ENCODE assay signal across 8 mouse cellular contexts in the genomic region with DNA sequence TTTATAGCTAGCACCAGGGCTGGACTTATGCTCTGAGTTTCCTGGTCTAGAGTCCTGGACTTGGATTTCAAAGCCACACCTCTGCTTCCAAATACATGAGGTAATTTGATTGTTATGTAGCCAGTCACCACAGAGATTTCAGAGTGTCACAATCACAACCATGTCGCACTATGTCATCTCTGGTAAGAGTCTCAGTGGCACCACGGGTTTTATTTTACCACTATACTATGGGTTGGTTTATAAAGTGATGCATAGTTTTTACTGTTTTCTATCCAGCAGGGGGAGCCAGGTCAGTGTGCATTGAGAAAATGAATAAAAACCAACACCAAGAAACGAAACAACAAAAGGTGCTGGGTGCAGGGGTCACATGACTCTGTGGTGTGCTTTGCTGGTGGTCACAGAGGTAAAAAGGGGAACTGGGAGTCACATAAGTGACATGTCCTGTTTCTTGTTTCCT. TPM values are rescaled to one million over a fixed set of nuclear protein-coding genes. Genes with fewer than 3 reads are reported as not detected.
A peak's percentile ranks its signal among the peaks of the same experiment; 100 is the strongest.
DNase-seq lines count a peak whose midpoint lies in the region; ATAC-seq and TF ChIP-seq lines count a peak whose summit lies in the region.

No protein-coding gene starts in this region.

- 0 out of 2 replicates have a peak, but pooled peaks cover 9% of the 10 kb centered on the region for H3K4me1 ChIP-seq in heart, postnatal 0 days (ENCODE audit: control insufficient read depth, insufficient read depth)

- H3K4me3 ChIP-seq in heart, postnatal 0 days (ENCODE audit: low read depth, low read length): no peak overlapping the region
- H3K4me3 ChIP-seq in C2C12 (ENCODE audit: insufficient read depth, poor library complexity, severe bottlenecking): no peak overlapping the region

- 24% methylated on average over 3 of the region's 3 CpGs for WGBS in heart, postnatal 0 days

- H3K9me3 ChIP-seq in heart, postnatal 0 days (replicated peaks; ENCODE audit: control insufficient read depth, low read length): no peaks in the 10 kb centered on the region

- no peaks in the 10 kb centered on the region for H3K27me3 ChIP-seq in heart, postnatal 0 days (ENCODE audit: control insufficient read depth, insufficient read depth, low read length)
- H3K27me3 ChIP-seq in C2C12 (ENCODE audit: control insufficient read depth, insufficient read depth, insufficient read length): no peaks in the 10 kb centered on the region

- no peaks in the 10 kb centered on the region for H3K79me2 ChIP-seq in C2C12 (ENCODE audit: control insufficient read depth, insufficient read depth)

- no peak overlapping the region for H3K27ac ChIP-seq in heart, postnatal 0 days (ENCODE audit: low read depth)

- no peak overlapping the region for H3K4me2 ChIP-seq in heart, postnatal 0 days (ENCODE audit: low read depth, low read length)

- H3K79me3 ChIP-seq in C2C12 (ENCODE audit: low read depth): no peaks in the 10 kb centered on the region

- intact Hi-C loops in heart, postnatal 25 days (cut with DNase I): loop anchor here (1.0 to 5.0 kb wide), 2 partner anchors 43 to 149 kb away; a partner anchor contains a TSS

- no peaks in the 10 kb centered on the region for H3K36me3 ChIP-seq in heart, postnatal 0 days (replicated peaks; ENCODE audit: control insufficient read depth, insufficient read depth, low read length)
- no peaks in the 10 kb centered on the region for H3K36me3 ChIP-seq in C2C12 (ENCODE audit: control insufficient read depth, insufficient read depth)

- TF ChIP-seq EP300 in heart, postnatal 0 days (IDR thresholded peaks at IDR 0.05; ENCODE audit: low read depth): no peak

- H3ac ChIP-seq in C2C12 (ENCODE audit: control insufficient read depth, insufficient read length, low read depth): no peak overlapping the region

- TF ChIP-seq CTCF in heart, postnatal 0 days (IDR thresholded peaks at IDR 0.05; ENCODE audit: low read depth): peak; percentile 72
- no peak for TF ChIP-seq CTCF in C2C12 (IDR thresholded peaks at IDR 0.05; ENCODE audit: control insufficient read depth, insufficient read depth, insufficient read length)

- peak; percentile 62 for DNase-seq in heart, postnatal 0 days (ENCODE audit: low spot score)
- DNase-seq in heart, postnatal 25 days (ENCODE audit: low spot score): no peak
- DNase-seq in brain, adult 2 months (ENCODE audit: low read depth, low spot score): peak; percentile 48
- DNase-seq in kidney, postnatal 10 days: peak; percentile 19
- peak; percentile 72 for DNase-seq in naive thymus-derived CD4-positive, alpha-beta T cell, adult 2 months (ENCODE audit: low read depth)
- DNase-seq in urinary bladder, postnatal 14 days (ENCODE audit: low spot score): no peak

- no peak overlapping the region for H3K9ac ChIP-seq in heart, postnatal 0 days (replicated peaks; ENCODE audit: low read depth, low read length)

- ATAC-seq in heart, postnatal 0 days (ENCODE audit: insufficient read depth, low read depth): peak; percentile 55
- no peak for ATAC-seq in erythroblast, adult 5-6 weeks (replicated peaks; ENCODE audit: low FRiP score, poor library complexity, severe bottlenecking)

TF ChIP-seq in C2C12, 6 proteins besides CTCF, POLR2A, EP300 and RAD21:
- TF ChIP-seq MYOD1 (IDR thresholded peaks at IDR 0.05; ENCODE audit: control insufficient read depth, insufficient read length, low read depth): no peak
- TF ChIP-seq USF1 (IDR thresholded peaks at IDR 0.05; ENCODE audit: low read depth): peak; percentile 83
- peak; percentile 34 for TF ChIP-seq CEBPB (IDR thresholded peaks at IDR 0.05; ENCODE audit: low read depth)
TF ChIP-seq in C2C12: peak in this region for 2.

RNA-seq across cellular contexts. Expression of a gene that starts 15.8 kb away (rescaled TPM):
- total RNA-seq in heart, postnatal 0 days (2014; rRNA removed; ENCODE audit: low replicate concordance): 27.1 and 30.9 TPM in 2 replicates
- polyA plus RNA-seq in heart, postnatal 0 days (2015; fragmentation: Nextera tagmentation; extraction: Ambion mirVana): 7.1 and 7.6 TPM in 2 replicates
- 10 to 100 TPM; 15.6 to 18.5 TPM for total RNA-seq in heart, postnatal 25 days (2021)
- 4.1 TPM for polyA plus RNA-seq in C2C12 (2012; fragmentation: generic; extraction: Trizol)
- total RNA-seq in erythroblast, adult 5-6 weeks (2015; ENCODE audit: low replicate concordance): 13.0 and 16.5 TPM in 2 replicates
- 5.4 and 6.1 TPM in 2 replicates for total RNA-seq in erythroblast, adult 5-6 weeks (2017; ENCODE audit: low replicate concordance)

RNA-seq across cellular contexts. Expression of a gene that starts 45.2 kb away (rescaled TPM):
- 4.1 and 7.6 TPM in 2 replicates for total RNA-seq in heart, postnatal 0 days (2014; rRNA removed; ENCODE audit: low replicate concordance)
- polyA plus RNA-seq in heart, postnatal 0 days (2015; fragmentation: Nextera tagmentation; extraction: Ambion mirVana): 7.4 and 8.0 TPM in 2 replicates
- 1 to 10 TPM; 8.1 to 8.9 TPM for total RNA-seq in heart, postnatal 25 days (2021)
- 5.0 TPM for polyA plus RNA-seq in C2C12 (2012; fragmentation: generic; extraction: Trizol)
- 11.9 and 19.0 TPM in 2 replicates for total RNA-seq in erythroblast, adult 5-6 weeks (2015; ENCODE audit: low replicate concordance)
- total RNA-seq in erythroblast, adult 5-6 weeks (2017; ENCODE audit: low replicate concordance): 26.5 and 28.2 TPM in 2 replicates

Comparison
In these comparisons a context has a peak if more than half of its experiments do, and no peak if none do; other contexts are left out.
1. DNase-seq: peak in heart, postnatal 0 days (single experiment), brain, adult 2 months (single experiment), kidney, postnatal 10 days (single experiment) and naive thymus-derived CD4-positive, alpha-beta T cell, adult 2 months (single experiment); none in heart, postnatal 25 days (single experiment) and urinary bladder, postnatal 14 days (single experiment).